Mouse (Mus musculus) left cerebral cortex, postnatal 25 days (tissue): ENCODE measurements around the gene Hnrnpf. TPM values are rescaled to one million over a fixed set of nuclear protein-coding genes. Genes with fewer than 3 reads are reported as not detected.

Source experiments
- DNase-seq, 2 experiments: peaks; one replicate each; pipeline ENCODE4 v3.0.0; 2022; ENCODE audit warnings: low spot score in 2 of 2, mixed read lengths in 1 of 2
- intact Hi-C: fragments of 180-260 bp; cut with DNase I; formaldehyde crosslinking; loops from one replicate; pipeline ENCODE4 v1.15.1; 2025
- microRNA-seq, 2 experiments: library from miRNA; unstranded; fragments of <30 nt; microRNA quantifications; one replicate each; pipeline ENCODE4 v1.2.0; 2022
- total RNA-seq, 2 experiments: library from RNA; stranded (reverse); gene quantifications; 2 replicates each; pipeline ENCODE4 v1.2.3; 2021

Gene Hnrnpf
- total RNA-seq, 2 experiments from 2014 or later: 121 to 132 TPM

DNA sequence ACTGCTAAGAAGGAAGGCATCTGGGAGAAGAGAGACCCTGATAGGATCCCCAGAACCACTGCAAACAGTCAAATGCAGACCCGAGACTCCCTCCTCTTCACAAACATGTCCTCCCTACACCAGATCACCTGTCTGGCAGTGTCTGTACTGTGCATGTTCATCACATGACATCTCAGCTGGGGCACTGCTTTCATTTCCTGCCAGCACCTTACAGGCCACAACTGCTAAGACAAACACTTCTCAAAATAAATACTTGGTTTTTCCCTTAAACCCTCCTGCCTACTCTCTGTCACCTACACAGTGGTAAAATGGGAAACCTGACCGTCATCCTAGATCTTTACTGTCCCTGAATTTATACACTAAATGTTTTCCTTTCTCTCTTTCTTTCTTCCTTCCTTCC is 43.8 kb downstream of the Hnrnpf start:
- DNase-seq: peak in 1 of 2 experiments; percentile 48
- intact Hi-C loops: loop anchor here (5.0 kb wide), 1 partner anchor 68 kb away; the partner anchor contains the start of gene Rasgef1a

DNA sequence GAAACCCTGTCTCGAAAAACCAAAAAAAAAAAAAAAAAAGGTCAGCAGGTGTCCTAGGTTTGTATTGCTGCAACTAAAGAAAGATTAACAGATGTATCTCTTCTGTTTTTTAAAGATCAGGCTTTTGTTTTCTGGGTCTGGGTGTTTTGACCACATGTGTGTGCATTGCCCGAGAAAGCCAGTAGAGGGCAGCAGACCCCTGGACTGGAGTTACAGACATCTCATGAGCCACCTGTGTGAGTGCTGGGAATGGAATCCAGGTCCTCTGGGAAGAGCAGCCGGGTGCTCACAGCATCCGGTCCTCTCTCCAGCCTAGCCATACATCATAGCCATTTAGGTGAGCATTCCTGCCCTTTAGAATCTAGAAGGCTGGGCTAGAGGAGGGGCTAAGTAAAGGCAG is 52.2 kb downstream of the Hnrnpf start:
- intact Hi-C loops: no loop called here

GRCm38 (mm10) chr6:117956161-117956560 is 56.0 kb downstream of the Hnrnpf start:
- DNase-seq: no peak
- intact Hi-C loops: no loop called here

More for the DNA sequence above, 52.2 kb downstream of the Hnrnpf start:
- no peak for DNase-seq

GRCm38 (mm10) chr6:117956851-117957501 is 56.9 kb downstream of the Hnrnpf start:
- peak in 1 of 2 experiments; percentile 61 for DNase-seq
- intact Hi-C loops: no loop called here

DNA sequence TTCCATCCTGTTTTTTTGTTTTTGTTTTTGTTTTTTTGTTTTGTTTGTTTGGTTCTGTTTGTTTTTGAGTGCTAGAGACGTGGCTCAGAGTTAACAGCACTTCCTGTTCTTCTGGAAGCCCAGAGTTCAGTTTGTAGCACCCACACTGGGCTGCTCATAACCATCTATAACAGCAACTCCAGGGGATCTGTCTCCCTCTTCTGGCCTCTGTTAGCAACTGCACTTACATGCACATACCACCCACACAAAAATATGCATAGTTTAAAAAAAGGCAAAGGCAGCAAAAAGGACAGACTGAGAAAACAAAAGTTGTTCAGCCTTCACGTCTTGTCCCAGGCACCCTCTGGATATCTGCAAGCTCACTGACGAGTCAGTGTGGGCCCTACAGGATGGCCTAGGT is 63.1 kb downstream of the Hnrnpf start:
- DNase-seq: no peak
- intact Hi-C loops: no loop called here

DNA sequence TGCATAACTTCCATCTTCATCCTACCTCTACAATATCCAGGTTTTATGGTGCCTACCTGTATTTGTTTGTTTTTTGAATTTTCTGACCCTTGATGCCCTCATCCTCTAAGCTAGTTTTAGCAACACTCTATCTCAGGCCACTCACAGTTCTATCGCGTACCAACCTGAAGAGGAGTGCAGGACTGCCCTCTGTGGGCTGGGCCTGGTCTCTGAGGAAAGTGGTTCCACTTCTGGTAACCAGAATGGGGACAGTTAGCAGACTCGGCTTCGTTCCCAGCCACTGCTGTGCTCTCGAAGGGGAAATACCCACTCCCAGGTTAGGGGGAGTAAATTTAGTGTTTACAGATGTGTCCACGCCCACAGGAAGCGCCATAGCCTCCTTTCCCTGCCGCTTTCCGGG is 66.6 kb downstream of the Hnrnpf start:
- intact Hi-C loops: no loop called here
- DNase-seq: no peak

Small RNAs within 50 kb of the gene (microRNA-seq; reads per million reads assigned to microRNA genes)
- gene Gm25535: 0 reads per million in 2 experiments

Other genes starting within 250 kb of the Hnrnpf start
- 10 to 100 TPM; 55.9 to 57.1 TPM for gene Zfp637, start 59.1 kb upstream of the Hnrnpf start, total RNA-seq
- gene Zfp239, start 38.2 kb upstream of the Hnrnpf start, total RNA-seq: 10 to 100 TPM; 43.0 to 45.6 TPM
- not detected for gene Fxyd4, start 37.4 kb downstream of the Hnrnpf start, total RNA-seq
- gene Rasgef1a, start 111.1 kb downstream of the Hnrnpf start, total RNA-seq: 100 to 1,000 TPM; 199 to 208 TPM
- 10 to 100 TPM; 11.8 to 13.0 TPM for gene Csgalnact2, start 238.8 kb downstream of the Hnrnpf start, total RNA-seq